Mouse (Mus musculus) thymus, adult 2 months (tissue): ENCODE results near the gene BC005624. TPM values are rescaled to one million over a fixed set of nuclear protein-coding genes. Genes with fewer than 3 reads are reported as not detected.

Source experiments
- DNase-seq: peaks from one replicate; pipeline ENCODE4 v3.0.0; 2021
- H3K27ac ChIP-seq: fragments of 200-500 bp; 2 replicates; pipeline ENCODE4 v1.5.1; 2012; ENCODE audit warnings: low read length, control low read depth; ENCODE audit not compliant: control insufficient read depth, insufficient read depth
- H3K27me3 ChIP-seq: fragments of 200-500 bp; 2 replicates; pipeline ENCODE4 v1.6.1; 2012; ENCODE audit warnings: mild to moderate bottlenecking, low read length, moderate library complexity, mixed read lengths; ENCODE audit not compliant: control insufficient read depth, insufficient read depth
- H3K36me3 ChIP-seq: fragments of 200-500 bp; 2 replicates; pipeline ENCODE4 v1.6.1; 2012; ENCODE audit warnings: mild to moderate bottlenecking, low read length, moderate library complexity; ENCODE audit not compliant: control insufficient read depth, insufficient read depth
- H3K4me1 ChIP-seq: fragments of 200-500 bp; replicated peaks from 2 replicates; pipeline ENCODE4 v1.6.1; 2012; ENCODE audit warnings: low read length; ENCODE audit not compliant: control insufficient read depth, insufficient read depth
- H3K4me3 ChIP-seq: fragments of 200-500 bp; 2 replicates; pipeline ENCODE4 v1.5.1; 2012; ENCODE audit warnings: mild to moderate bottlenecking, low read length, control low read depth, moderate library complexity; ENCODE audit not compliant: control insufficient read depth, insufficient read depth
- CTCF ChIP-seq: fragments of 200-500 bp; IDR thresholded peaks from 2 replicates; pipeline ENCODE4 v1.5.1; 2012; ENCODE audit warnings: mild to moderate bottlenecking, control low read depth, low read length, moderate library complexity, borderline replicate concordance; ENCODE audit not compliant: control insufficient read depth, poor library complexity, insufficient read depth; ENCODE audit errors: extremely low read depth
- POLR2A ChIP-seq: fragments of 200-500 bp; IDR thresholded peaks from 2 replicates; pipeline ENCODE4 v1.6.1; 2012; ENCODE audit warnings: mild to moderate bottlenecking, low read length, control low read depth, moderate library complexity; ENCODE audit not compliant: control insufficient read depth, poor library complexity, insufficient read depth; ENCODE audit errors: extremely low read depth
- WGBS: fragments of 180-500 bp; shearing (Covaris S2); methylation state at CpG from one replicate; pipeline ENCODE4 v1.1.7; 2018; 5-methylcytosine and 5-hydroxymethylcytosine counted together
- polyA plus RNA-seq: library from polyadenylated mRNA; depleted of rRNA; stranded (reverse); fragments of >200 nt; gene quantifications from 2 replicates; pipeline ENCODE4 v1.2.3, GENCODE M21; 2012

The BC005624 gene
- polyA plus RNA-seq, 1 experiment, result 37.9 TPM

- no peaks in the 10 kb centered on the region for H3K4me1 ChIP-seq
- no peaks in the 10 kb centered on the region for H3K27me3 ChIP-seq
- TF ChIP-seq CTCF (no peak), POLR2A (no peak)
- 90% methylated on average over 8 of the region's 8 CpGs for WGBS
- no peaks in the 10 kb centered on the region for H3K36me3 ChIP-seq
- H3K27ac ChIP-seq, result no peak overlapping the region
- no peak for DNase-seq
- H3K4me3 ChIP-seq, result no peak overlapping the region
Observed at GRCm38 (mm10) chr2:31019011-31019410, 37.0 kb upstream of the BC005624 start.

GRCm38 (mm10) chr2:31018519-31018918 is 36.5 kb upstream of the BC005624 start:
- Histone ChIP-seq H3K27me3 (no peaks in the 10 kb centered on the region), H3K36me3 (no peaks in the 10 kb centered on the region), H3K4me1 (no peaks in the 10 kb centered on the region), H3K27ac (no peak overlapping the region), H3K4me3 (no peak overlapping the region)
- TF ChIP-seq CTCF (no peak), POLR2A (no peak)
- no peak for DNase-seq
- WGBS, result 94% methylated on average over 8 of the region's 8 CpGs

GRCm38 (mm10) chr2:31017625-31018317 is 35.8 kb upstream of the BC005624 start:
- Histone ChIP-seq H3K27ac (no peak overlapping the region), H3K36me3 (no peaks in the 10 kb centered on the region), H3K27me3 (no peaks in the 10 kb centered on the region), H3K4me1 (no peaks in the 10 kb centered on the region), H3K4me3 (no peak overlapping the region)
- no peak for TF ChIP-seq CTCF
- no peak for TF ChIP-seq POLR2A
- 98% methylated on average over 18 of the region's 18 CpGs for WGBS
- no peak for DNase-seq

GRCm38 (mm10) chr2:31013371-31014120 is 31.5 kb upstream of the BC005624 start:
- Histone ChIP-seq H3K27me3 (no peaks in the 10 kb centered on the region), H3K4me1 (no peaks in the 10 kb centered on the region), H3K36me3 (no peaks in the 10 kb centered on the region), H3K4me3 (no peak overlapping the region), H3K27ac (no peak overlapping the region)
- DNase-seq, result no peak
- TF ChIP-seq CTCF, result no peak
- TF ChIP-seq POLR2A, result no peak
- 91% methylated on average over 14 of the region's 14 CpGs for WGBS

GRCm38 (mm10) chr2:31007208-31007607 is 25.2 kb upstream of the BC005624 start:
- Histone ChIP-seq H3K36me3 (no peaks in the 10 kb centered on the region), H3K27ac (no peak overlapping the region), H3K4me3 (no peak overlapping the region), H3K27me3 (no peaks in the 10 kb centered on the region), H3K4me1 (no peaks in the 10 kb centered on the region)
- no peak for TF ChIP-seq CTCF
- TF ChIP-seq POLR2A, result no peak
- no peak for DNase-seq
- 94% methylated on average over 5 of the region's 5 CpGs for WGBS

- H3K36me3 ChIP-seq, result no peaks in the 10 kb centered on the region
- TF ChIP-seq CTCF (no peak), POLR2A (no peak)
- H3K27me3 ChIP-seq, result no peaks in the 10 kb centered on the region
- no peak overlapping the region for H3K4me3 ChIP-seq
- peak; percentile 24 for DNase-seq
- H3K27ac ChIP-seq, result no peak overlapping the region
- 58% methylated on average over 5 of the region's 5 CpGs for WGBS
- H3K4me1 ChIP-seq, result no peaks in the 10 kb centered on the region
Observed at GRCm38 (mm10) chr2:31006434-31006833, 24.4 kb upstream of the BC005624 start.

GRCm38 (mm10) chr2:31005453-31005852 is 23.5 kb upstream of the BC005624 start:
- Histone ChIP-seq H3K4me3 (no peak overlapping the region), H3K27me3 (no peaks in the 10 kb centered on the region), H3K4me1 (no peaks in the 10 kb centered on the region), H3K36me3 (no peaks in the 10 kb centered on the region), H3K27ac (no peak overlapping the region)
- 61% methylated on average over 2 of the region's 2 CpGs for WGBS
- no peak for DNase-seq
- TF ChIP-seq CTCF, result no peak
